Mouse (Mus musculus): ENCODE measurements around the gene Sptbn1.

The Sptbn1 gene

GRCm38 (mm10) chr11:30175623-30176022 lies 92.4 kb downstream of the Sptbn1 start:
- DNase-seq (ENCODE audit: extremely low read depth, low read depth, low spot score): no peak

- DNase-seq (ENCODE audit: extremely low read depth, low read depth, low spot score): no peak
Measured at GRCm38 (mm10) chr11:30171586-30172178, 96.3 kb downstream of the Sptbn1 start.

- no peak for DNase-seq (ENCODE audit: extremely low read depth, low read depth, low spot score)
Measured at GRCm38 (mm10) chr11:30171184-30171583, 96.8 kb downstream of the Sptbn1 start.

- no peak for DNase-seq (ENCODE audit: extremely low read depth, low read depth, low spot score)
Measured at GRCm38 (mm10) chr11:30166551-30166922, 101.4 kb downstream of the Sptbn1 start.

GRCm38 (mm10) chr11:30165861-30166550 lies 102.0 kb downstream of the Sptbn1 start:
- no peak for DNase-seq (ENCODE audit: extremely low read depth, low read depth, low spot score)

GRCm38 (mm10) chr11:30164515-30165214 lies 103.3 kb downstream of the Sptbn1 start:
- DNase-seq (ENCODE audit: extremely low read depth, low read depth, low spot score): no peak

GRCm38 (mm10) chr11:30163870-30164269 lies 104.1 kb downstream of the Sptbn1 start:
- DNase-seq (ENCODE audit: extremely low read depth, low read depth, low spot score): no peak

- no peak for DNase-seq (ENCODE audit: extremely low read depth, low read depth, low spot score)
Measured at GRCm38 (mm10) chr11:30163081-30163480, 104.9 kb downstream of the Sptbn1 start.

GRCm38 (mm10) chr11:30161744-30162143 lies 106.2 kb downstream of the Sptbn1 start:
- DNase-seq (ENCODE audit: extremely low read depth, low read depth, low spot score): no peak

GRCm38 (mm10) chr11:30161173-30161650 lies 106.8 kb downstream of the Sptbn1 start:
- no peak for DNase-seq (ENCODE audit: extremely low read depth, low read depth, low spot score)

GRCm38 (mm10) chr11:30160625-30161172 lies 107.3 kb downstream of the Sptbn1 start:
- DNase-seq (ENCODE audit: extremely low read depth, low read depth, low spot score): no peak

- DNase-seq (ENCODE audit: extremely low read depth, low read depth, low spot score): no peak
Measured at GRCm38 (mm10) chr11:30159545-30160255, 108.3 kb downstream of the Sptbn1 start.

GRCm38 (mm10) chr11:30158028-30158700 lies 109.8 kb downstream of the Sptbn1 start:
- DNase-seq (ENCODE audit: extremely low read depth, low read depth, low spot score): no peak

- no peak for DNase-seq (ENCODE audit: extremely low read depth, low read depth, low spot score)
Measured at GRCm38 (mm10) chr11:30155887-30156286, 112.1 kb downstream of the Sptbn1 start.

GRCm38 (mm10) chr11:30154980-30155379 lies 113.0 kb downstream of the Sptbn1 start:
- DNase-seq (ENCODE audit: extremely low read depth, low read depth, low spot score): no peak

- DNase-seq (ENCODE audit: extremely low read depth, low read depth, low spot score): no peak
Measured at GRCm38 (mm10) chr11:30148888-30149287, 119.1 kb downstream of the Sptbn1 start.

- no peak for DNase-seq (ENCODE audit: extremely low read depth, low read depth, low spot score)
Measured at GRCm38 (mm10) chr11:30148378-30148777, 119.6 kb downstream of the Sptbn1 start.

GRCm38 (mm10) chr11:30147882-30148281 lies 120.1 kb downstream of the Sptbn1 start:
- DNase-seq (ENCODE audit: extremely low read depth, low read depth, low spot score): no peak

- DNase-seq (ENCODE audit: extremely low read depth, low read depth, low spot score): no peak
Measured at GRCm38 (mm10) chr11:30143090-30143489, 124.9 kb downstream of the Sptbn1 start.

- no peak for DNase-seq (ENCODE audit: extremely low read depth, low read depth, low spot score)
Measured at GRCm38 (mm10) chr11:30139165-30139826, 128.7 kb downstream of the Sptbn1 start.
